Mouse (Mus musculus): ENCODE results near the gene Adck2.

DNA sequence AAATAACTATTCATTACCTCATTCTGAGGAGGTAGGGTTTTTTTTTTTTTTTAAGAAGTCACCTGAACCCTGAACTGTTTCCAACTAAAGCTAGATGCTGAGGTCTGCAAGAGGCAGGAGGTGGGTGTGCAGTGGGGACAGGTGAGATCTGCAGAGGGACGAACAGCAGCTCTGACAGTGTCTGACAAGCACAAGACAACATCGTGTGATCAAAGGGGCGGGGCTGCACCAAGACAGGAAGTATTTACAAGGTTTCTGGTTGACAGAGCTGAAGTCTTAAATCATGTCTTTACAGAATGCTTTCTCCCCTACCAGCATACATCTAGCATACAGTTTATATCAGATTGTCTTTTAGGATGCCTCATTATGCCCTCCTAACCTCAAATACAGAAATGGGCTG lies 33.2 kb downstream of the Adck2 start:
- TF ChIP-seq GATA1 (IDR thresholded peaks at IDR 0.05; ENCODE audit: borderline replicate concordance, low read length) (no peak), FLI1 (IDR thresholded peaks at IDR 0.05; ENCODE audit: low read length) (no peak)
